Mouse (Mus musculus): ENCODE measurements around the gene Tkt.
"Not testable (repeated sequence)": the region's sequence is repeated elsewhere in the genome, so short reads cannot be mapped to it uniquely, and the experiment has no call there.

Tkt gene

DNA sequence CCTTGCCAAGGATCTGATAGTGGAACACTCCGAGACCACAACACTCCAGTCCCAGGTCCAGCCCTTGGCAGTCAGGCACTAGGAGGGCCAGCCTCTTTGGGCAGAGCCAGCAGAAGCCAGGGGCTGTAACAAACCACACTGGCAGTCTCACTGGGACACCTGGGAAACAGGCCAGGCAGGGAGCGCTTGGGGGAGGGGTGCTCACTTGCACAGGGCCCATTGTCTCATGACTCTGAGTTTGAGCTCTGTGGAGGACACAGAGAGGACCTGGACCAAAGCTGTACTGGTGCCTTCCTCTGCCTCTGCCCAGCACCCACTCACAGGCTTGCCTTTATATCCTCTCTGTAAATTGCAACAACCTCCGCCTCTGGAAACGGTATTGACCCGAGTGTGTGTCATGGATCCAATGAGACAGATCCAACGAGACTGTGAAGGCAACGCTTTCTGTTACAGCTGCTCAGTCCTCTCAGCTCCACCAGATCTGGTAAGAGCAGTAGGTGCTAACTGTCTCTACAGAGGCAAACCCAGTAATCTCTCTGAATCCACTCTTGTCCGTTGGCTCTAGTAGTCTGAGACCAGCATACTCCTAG is at the start of gene Tkt:
Tkt (plus strand) TSS at position 229 of the 590 bp plus-strand sequence.
- peak; percentile 34 for DNase-seq (ENCODE audit: extremely low spot score, low spot score)

DNA sequence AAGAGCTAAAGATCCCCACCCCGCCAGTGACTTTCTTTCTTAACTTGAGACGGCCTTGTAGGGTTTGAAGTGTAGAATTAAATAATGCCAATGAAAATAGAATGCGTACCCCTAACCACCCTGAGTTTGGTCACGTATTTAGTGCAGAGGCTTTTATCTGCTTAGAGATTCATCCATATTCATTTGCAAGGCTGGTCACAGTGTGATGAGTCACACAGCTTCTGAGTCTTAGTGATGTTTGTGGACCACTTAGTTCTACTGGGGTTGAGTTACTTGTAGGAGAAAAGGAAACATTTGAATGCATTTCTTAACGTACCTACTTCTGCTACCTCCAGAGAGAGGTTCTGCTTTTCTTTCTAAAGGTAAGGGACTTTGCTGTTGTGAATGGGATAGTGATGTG is 43.2 kb upstream of the Tkt start:
- DNase-seq (ENCODE audit: extremely low spot score, low spot score): no peak

DNA sequence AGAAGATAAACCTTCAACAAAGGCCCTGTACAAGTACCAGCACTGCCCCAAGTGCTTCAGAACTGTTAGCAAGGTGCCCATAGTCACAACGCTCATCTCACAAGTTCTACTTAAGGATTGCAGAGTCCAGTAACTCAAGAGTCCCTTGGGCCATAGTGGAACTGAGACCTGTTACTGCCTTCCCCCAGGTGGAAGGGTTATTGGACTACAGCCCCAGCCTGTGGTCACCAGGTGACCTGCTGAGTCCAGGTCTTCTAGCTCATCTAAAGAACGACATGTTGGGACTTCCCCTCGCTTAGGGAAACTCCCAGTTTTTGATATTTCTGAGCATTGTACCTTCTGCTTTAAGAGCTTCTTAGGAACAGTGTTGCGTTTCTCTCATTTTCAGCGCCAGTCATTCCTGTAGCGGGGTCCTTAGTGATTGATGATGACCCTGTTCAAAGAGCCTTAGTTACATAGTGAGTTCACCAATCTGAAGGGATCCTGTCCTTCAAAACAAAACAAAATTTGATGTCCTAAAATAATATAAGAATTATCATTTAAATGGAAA is 37.9 kb upstream of the Tkt start:
- DNase-seq (ENCODE audit: extremely low spot score, low spot score): no peak

DNA sequence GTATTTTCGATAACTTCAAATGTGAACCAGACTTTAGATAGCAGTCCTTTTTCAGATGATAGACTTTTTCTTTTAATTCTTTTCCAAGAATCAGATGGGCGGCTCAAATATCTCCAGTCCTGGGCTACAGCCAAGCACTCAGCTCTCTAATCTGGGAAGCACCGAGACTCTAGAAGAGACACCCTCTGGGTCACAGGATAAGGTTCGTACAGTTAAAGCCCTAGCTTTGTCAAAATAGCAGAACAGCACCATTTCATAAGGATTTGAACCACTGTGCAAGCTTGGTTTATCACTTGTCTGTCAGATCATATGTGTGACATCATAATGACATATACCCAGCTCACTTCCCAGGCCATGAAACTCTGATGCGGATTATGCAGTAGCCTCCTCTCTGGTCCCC is 35.3 kb upstream of the Tkt start:
- no peak for DNase-seq (ENCODE audit: extremely low spot score, low spot score)

DNA sequence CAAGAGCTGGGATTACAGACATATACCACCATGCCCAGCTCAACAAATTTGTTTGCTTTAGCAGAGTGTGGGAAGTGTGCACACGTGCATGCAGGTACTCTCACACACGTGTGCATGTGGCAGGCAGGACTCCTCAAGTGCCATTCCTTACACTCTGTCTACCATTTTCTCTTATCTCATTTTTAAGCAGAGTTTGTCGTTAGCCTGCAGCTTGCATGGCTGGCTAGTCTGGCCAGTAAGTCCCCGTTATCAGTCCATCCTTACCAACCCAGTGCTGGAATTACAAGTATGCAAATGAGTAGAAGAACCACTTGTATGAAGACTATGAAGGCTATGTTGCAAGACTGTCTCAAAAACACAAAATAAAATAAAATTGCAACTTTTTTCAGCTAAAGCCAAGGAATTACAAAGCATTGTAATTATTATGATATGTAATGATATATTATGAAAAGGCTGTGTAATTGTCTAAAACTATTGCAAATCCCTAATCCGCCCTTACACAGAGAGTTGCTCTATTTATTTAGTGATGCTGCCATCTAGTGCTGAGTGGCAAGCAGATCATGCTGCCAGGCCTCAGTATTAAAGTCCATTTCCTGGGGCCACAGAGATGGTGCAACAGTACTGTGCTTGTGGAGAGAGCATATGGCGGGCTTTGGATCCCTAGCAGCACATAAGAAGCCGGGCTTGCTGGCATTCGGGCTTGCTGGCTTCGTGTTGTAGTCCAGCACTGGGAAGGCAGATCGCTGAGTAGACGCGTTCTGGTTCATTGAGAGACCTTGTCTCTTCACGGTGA is 32.0 kb upstream of the Tkt start:
- DNase-seq (ENCODE audit: extremely low spot score, low spot score): no peak

DNA sequence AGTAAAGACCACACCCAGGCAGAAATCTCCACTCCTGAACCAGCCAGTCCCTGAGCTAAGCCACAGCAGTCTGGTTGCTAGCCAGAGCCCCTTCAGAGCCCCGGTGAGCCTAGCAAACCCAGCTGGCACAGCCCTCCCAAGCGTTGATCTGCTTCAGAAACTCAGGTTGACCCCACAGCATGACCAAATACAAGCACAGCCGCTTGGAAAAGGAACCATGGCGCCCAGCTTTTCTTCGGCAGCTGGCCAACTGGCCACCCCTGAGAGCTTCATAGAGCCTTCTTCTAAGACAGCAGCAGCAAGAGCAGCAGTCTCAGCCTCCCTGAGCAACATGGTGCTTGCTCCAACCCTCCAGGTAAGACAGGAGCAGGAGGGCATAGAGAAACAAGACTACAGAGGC is 28.8 kb upstream of the Tkt start:
- no peak for DNase-seq (ENCODE audit: extremely low spot score, low spot score)

DNA sequence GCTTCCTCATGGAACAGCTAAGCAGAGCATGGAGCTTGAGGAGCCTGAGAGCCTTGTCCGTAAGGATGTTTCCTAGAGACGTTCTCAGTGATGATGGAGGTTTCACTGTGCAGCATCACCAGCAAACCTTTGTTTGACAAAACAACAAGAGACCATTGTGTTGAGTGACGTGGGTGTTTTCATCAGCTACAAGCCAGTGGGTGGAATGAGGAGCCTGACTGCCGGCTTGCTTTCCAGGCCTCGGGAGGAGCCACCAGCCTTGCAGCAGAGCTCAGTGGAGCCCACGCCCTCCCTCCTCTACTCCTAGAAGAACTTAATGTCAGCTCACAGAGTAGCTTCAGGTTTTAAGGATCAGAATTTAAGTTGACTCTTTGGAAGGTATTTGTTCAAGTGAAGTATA is 24.8 kb upstream of the Tkt start:
- no peak for DNase-seq (ENCODE audit: extremely low spot score, low spot score)

DNA sequence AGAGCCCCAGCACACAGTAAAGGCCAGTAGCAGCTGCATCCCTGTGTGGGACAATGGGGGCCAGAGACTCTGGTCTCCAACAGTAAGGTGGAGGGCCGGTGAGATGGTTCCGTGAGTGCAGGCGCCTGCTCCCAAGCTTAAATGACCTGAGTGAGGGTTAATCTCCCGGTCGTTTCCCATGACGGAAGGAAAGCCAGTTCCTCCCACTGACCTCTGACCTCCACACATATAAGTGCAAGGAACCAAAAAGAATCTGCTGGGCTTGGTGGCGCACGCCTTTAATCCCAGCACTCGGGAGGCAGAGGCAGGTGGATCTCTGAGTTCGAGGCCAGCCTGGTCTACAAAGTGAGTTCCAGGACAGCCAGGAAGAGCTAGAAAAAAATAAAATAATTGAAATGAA is 19.8 kb upstream of the Tkt start:
- DNase-seq (ENCODE audit: extremely low spot score, low spot score): no peak

DNA sequence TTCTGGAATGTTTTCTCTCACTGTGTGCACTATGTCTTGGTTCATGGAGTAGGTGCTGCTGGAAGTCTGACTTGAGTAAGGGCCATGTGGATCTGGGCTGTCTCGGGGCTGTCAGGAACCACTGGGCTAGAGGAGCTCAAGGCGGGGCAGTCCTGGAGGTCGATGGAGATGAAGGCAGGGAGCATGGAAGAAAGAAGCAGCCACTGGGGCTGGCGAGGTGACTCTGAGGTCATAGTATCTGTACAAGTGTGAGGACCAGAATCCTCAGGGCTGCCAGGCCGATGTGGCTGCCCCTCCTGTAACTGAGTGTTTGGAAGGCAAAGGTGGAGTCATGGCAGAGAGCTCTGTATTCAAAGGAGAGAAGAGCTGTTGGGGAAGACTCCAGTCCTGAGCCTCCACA is 19.2 kb upstream of the Tkt start:
- DNase-seq (ENCODE audit: extremely low spot score, low spot score): no peak

DNA sequence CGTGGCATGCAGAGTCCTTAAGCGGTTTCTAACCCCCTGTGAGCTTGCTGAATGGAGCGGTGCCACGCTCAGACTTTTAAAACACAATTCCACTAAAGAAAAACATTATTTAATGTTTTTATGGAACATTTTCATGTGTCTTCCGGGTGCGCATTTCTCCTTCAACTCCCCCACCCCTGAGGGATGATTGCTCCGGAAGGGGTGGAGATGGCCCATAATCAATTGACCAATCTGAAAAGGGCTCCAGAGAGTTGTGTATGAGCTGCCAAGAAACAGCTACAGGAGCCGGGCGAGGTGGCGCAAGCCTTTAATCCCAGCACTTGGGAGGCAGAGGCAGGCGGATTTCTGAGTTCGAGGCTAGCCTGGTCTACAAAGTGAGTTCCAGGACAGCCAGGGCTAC is 18.7 kb upstream of the Tkt start:
- DNase-seq (ENCODE audit: extremely low spot score, low spot score): no peak

DNA sequence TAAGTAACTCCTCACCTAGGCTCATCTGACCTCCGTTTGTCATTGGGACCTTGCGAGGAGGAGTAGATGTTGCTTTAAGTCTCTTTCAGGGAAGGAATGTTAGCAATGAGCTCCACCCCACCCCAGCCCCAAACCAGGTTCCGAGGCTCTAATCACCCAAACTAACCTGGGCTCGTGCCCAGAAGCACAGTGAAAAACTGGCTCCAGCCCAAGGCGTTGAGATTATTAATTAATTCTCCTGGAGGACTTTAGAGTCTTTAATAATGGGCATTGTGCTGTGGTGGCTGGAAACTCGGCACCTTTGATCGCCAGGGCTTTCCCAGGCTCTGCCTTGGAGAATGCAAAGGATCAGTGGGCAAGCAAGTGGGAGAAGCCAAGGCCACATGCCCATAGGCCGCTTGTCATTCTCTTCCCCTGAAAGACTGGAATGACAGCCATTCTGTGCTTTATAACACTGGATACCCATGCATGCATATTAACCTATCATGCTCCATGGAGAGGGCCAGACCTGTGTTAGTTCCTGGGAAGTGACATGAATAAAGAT is 17.4 kb upstream of the Tkt start:
- no peak for DNase-seq (ENCODE audit: extremely low spot score, low spot score)

DNA sequence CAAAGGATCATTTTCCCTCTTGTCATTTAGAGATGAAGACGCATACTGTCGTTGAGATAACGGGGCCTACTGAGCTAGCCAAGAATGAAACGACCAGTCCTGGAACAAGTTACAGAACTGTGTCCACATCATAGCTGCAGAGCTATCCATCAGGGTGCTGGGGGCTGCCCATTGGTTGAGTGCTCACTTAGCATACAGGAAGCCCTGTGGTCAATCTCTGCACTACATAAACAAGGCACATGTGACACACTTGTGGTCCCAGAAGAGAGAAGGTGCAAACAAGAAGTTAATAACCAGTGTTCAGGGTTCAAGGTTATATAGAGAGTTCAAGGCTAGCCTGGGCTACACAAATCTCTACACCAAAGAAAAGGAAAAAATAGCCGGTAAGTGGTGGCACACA is 16.7 kb upstream of the Tkt start:
- DNase-seq (ENCODE audit: extremely low spot score, low spot score): no peak

DNA sequence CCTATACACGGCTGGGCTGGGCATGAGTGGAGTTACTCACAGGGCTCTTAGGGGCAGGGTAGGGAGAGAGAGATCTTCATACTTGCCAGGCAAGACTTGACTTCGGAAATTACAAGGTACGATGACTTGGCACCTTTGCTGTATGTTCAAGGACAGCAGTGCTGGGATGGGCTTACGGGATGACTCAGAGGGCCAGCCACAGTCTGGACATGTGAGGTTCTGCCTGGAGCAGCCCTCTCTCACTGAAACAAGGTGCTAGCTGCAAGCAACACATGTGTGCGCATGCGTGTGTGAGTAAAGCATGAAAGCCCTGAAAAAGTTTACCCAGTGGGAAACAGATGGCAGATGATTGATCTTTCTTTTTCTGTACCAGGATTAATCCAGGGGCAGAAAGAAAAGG is 16.3 kb upstream of the Tkt start:
- DNase-seq (ENCODE audit: extremely low spot score, low spot score): no peak

DNA sequence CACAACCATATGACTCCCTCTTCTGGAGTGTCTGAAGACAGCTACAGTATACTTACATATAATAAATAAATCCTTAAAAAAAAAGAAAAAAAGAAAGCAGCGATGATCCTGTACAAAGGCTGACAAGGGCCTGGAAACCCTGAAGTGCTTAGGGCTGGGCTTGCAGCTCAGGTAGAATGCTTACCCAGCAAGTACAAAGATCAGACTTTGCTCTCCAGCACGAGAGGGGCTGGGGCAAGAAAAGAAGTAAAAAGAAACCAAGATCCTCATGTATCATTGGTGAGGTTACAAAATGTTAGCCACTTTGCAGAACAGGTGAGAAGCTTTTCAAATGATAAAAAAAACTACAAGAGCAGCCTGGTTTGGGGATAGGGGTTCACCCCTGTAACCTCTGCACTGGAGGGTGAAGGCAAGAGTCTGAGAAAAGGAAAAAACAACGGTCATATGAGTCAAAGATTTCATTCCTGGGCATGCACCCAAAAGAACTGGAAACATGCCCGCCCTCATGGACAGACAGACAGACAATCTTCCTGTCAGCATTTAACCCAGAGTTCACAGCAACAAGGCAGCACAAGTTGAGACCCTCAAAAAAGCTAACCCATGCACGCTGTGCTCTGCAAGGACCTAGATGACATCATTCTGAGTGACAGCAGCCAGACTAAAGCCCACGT is 14.2 kb upstream of the Tkt start:
- no peak for DNase-seq (ENCODE audit: extremely low spot score, low spot score)

DNA sequence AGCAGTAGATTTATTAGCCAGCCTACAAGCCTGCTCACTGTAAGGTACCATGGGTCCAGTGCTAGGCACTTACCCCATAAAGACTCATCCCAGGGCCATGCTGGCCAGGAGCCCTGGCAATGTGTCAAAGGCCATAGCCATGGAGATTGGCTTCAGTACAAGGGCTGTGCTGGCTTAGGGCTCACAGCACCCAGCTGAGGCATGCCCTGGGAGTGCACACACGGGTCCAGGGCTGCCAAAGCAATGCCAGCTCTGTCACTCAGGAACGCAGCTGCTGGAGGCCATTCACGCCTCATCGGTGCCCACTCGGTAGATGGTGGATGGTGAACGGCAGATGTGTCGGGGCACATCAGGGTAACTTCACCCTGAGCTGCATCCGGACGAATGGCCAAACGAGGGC is 6.6 kb upstream of the Tkt start:
- DNase-seq (ENCODE audit: extremely low spot score, low spot score): no peak

DNA sequence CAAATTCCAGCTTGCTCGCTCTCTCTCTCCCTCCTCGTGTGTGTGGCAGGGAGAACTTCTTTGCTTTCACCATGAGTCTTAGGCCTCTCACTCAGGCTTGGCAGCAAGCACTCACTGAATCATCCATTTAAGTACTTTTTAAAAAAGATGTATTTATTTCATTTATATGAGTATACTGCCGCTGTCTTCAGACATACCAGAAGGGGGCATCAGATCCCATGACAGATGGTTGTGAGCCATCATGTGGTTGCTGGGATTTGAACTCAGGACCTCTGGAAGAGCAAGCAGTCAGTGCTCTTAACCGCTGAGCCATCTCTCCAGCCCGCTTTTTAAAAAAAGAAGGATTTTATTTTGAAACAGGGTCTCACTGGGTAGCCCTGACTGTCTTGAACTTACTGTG is 4.8 kb upstream of the Tkt start:
- not testable (repeated sequence) for DNase-seq (ENCODE audit: extremely low spot score, low spot score)

DNA sequence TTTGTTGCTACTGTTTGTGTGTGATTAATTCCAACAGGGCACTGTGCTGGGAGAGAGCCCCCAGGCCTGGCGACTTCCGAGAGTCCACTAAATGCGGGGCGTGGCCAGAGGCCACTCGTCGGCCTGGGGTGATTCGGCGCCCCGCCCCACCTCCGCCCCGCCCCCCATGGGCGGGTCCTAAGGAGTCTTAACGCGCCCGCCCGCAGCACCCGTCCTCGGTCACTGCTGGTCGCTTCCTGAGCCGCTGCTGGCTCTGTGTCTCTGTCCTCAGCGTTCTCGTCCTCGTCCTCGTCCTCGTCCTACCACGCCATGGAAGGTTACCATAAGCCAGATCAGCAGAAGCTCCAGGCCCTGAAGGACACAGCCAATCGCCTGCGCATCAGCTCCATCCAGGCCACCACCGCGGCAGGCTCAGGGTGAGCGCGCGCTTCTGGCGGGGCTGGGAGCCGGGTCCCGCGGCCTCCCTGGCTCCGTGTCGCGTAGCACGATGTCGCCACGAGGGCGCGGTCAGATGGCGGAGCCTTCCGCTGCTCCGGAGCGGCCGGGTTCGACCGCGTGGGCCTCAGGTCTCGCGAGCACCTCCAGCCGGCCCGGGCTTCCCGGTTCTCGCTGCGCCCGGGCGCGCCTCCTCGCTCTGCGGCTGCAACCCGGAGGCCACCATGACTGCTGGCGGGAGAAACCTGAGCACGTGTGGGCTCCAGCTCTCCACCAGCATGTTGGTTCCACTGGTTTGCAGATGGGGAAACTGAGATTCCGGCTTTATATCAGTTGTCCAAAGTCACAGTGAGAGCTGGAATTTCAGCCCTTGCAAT is 1.0 kb downstream of the Tkt start:
- peak; percentile 99 for DNase-seq (ENCODE audit: extremely low spot score, low spot score)

DNA sequence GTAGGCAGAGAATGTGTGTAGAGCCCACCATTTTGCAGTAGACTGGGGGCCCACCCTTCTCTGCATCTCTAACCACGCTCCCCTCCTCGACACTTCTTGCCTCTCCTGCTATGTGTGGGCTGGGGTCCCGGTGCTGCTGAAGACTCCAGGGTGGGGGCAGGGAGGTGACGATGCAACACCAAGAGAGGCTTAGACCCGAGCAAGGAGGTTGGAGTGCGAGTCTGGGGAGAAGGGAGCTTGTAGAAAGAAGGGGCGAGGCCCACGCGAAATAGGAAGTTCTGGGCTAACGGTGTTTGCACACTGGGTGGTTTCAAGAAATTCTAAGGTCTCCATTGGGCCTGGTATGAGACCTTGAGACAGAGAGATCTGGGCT is 1.6 kb downstream of the Tkt start:
- DNase-seq (ENCODE audit: extremely low spot score, low spot score): no peak

DNA sequence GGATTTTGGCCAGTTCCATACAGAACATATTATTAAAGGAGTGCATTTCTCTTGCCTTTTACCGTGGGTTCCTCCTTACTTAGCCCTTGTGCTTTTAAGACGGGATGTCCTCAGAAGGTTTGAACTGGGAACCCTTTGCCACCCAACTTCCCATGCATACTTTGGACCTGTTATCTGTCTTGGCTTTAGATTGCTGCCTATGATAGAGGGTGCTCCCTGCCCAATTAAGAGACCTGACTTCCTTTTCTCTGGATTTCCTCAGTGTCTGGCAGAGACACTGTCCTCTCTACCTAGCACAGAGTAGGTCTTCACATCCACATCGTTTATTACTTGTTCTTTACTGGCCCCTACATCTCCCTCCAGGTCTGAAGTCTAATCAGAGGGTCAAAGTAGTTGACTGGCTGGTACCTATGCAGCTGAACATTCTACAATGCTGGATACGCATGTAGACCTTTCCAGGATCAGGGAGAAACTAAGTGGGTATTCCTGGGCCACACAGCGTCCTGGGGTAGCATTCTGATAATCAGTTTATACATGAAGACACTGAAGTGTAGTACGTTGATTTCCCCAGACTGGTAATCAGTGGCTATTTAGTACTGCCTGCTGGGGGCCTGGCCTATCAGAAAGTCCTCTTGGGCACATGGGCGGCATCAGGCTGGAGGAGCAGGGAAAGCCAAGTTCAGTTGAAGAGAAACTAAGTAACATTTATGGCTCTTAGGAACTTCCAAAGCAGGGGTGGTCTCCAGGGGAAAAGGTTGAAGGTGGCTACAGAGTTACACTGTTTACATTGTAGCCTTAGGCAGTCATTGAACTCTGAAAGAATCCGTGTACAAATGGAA is 2.3 kb downstream of the Tkt start:
- peak; percentile 21 for DNase-seq (ENCODE audit: extremely low spot score, low spot score)

DNA sequence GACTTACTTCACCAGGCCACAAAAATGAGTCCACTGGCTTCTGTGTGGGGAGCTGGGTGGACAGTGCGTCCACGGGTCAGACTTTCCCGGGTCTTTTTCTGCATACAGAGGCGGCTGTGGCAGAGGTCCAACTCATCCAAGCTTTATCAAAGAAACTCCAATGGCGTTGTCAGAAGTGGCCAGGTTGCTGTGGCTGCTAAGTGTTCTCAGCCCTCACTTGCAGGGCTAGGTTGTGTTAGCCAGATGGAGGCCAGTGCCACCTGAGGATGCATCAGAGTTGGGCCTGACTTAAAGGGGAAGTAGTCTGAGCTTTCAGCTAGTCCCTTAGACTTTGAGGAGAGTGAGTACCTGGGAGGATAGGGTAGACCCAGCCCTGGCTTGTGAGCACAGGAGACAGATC is 3.4 kb downstream of the Tkt start:
- no peak for DNase-seq (ENCODE audit: extremely low spot score, low spot score)

DNA sequence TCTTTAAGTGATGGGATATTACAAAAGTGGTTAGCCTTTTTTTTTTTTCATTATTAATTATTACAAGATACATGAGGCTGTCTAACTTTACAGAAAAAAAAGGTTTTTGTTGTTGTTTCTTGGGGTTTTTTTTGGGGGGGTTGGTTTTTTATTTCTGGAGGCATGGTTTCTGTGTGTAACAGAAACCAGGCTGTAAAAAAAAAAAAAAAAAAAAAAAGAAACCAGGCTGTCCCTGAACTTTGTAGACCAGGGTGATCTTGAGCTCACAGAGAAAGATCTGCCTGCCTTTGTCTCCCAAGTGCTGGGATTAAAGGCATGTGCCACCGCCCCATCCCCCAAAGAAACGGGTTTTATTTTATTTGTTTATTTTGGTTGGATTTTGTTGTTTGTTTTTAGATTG is 3.8 kb downstream of the Tkt start:
- DNase-seq (ENCODE audit: extremely low spot score, low spot score): no peak
